Mouse (Mus musculus): ENCODE measurements at regions not wholly inside any gene's neighbourhood (a gene's known extent, or its start where the extent isn't known, plus 50 kb on each side); places are given as distances from the start of the nearest gene placed in this dataset.

GRCm38 (mm10) chr1:159444093-159444492, 79.5 kb upstream of the Tnr start:
- Histone ChIP-seq H3K27ac (replicated peaks) (no peak overlapping the region), H3K9ac (ENCODE audit: low read length) (no peak overlapping the region), H3K36me3 (ENCODE audit: control insufficient read depth, insufficient read depth, low read length) (no peaks in the 10 kb centered on the region), H3K9me3 (ENCODE audit: control insufficient read depth, low read length) (no peaks in the 10 kb centered on the region), H3K27me3 (ENCODE audit: control insufficient read depth, insufficient read depth, low read length) (no peaks in the 10 kb centered on the region), H3K4me1 (replicated peaks; ENCODE audit: control insufficient read depth, insufficient read depth) (no peaks in the 10 kb centered on the region), H3K4me2 (replicated peaks; ENCODE audit: low read depth) (no peak overlapping the region), H3K4me3 (ENCODE audit: low read depth, low read length) (no peak overlapping the region)
- no peak for ATAC-seq (ENCODE audit: low FRiP score, low TSS enrichment)
- TF ChIP-seq CTCF (IDR thresholded peaks at IDR 0.05; ENCODE audit: low read depth) = no peak
- 67% methylated on average over 1 of the region's 1 CpGs for WGBS
- DNase-seq (ENCODE audit: low spot score) = no peak

- Histone ChIP-seq H3K27ac (replicated peaks) (no peak overlapping the region), H3K27me3 (ENCODE audit: control insufficient read depth, insufficient read depth, low read length) (no peaks in the 10 kb centered on the region), H3K9me3 (ENCODE audit: control insufficient read depth, low read length) (no peaks in the 10 kb centered on the region), H3K4me3 (ENCODE audit: low read depth, low read length) (no peak overlapping the region), H3K4me1 (replicated peaks; ENCODE audit: control insufficient read depth, insufficient read depth) (no peaks in the 10 kb centered on the region), H3K36me3 (ENCODE audit: control insufficient read depth, insufficient read depth, low read length) (no peaks in the 10 kb centered on the region), H3K4me2 (replicated peaks; ENCODE audit: low read depth) (no peak overlapping the region), H3K9ac (ENCODE audit: low read length) (no peak overlapping the region)
- DNase-seq (ENCODE audit: low spot score) (no peak), ATAC-seq (ENCODE audit: low FRiP score, low TSS enrichment) (no peak)
- TF ChIP-seq CTCF (IDR thresholded peaks at IDR 0.05; ENCODE audit: low read depth) (no peak), EP300 (optimal IDR thresholded peaks at IDR 0.05) (no peak)
- WGBS = 53% methylated on average over 1 of the region's 1 CpGs
Observed at GRCm38 (mm10) chr1:159445465-159445864, 78.1 kb upstream of the Tnr start.

- Histone ChIP-seq H3K27me3 (ENCODE audit: control insufficient read depth, insufficient read depth, low read length) (no peaks in the 10 kb centered on the region), H3K4me3 (ENCODE audit: low read depth, low read length) (no peak overlapping the region), H3K36me3 (ENCODE audit: control insufficient read depth, insufficient read depth, low read length) (no peaks in the 10 kb centered on the region), H3K4me1 (replicated peaks; ENCODE audit: control insufficient read depth, insufficient read depth) (no peaks in the 10 kb centered on the region), H3K27ac (replicated peaks) (no peak overlapping the region), H3K9ac (ENCODE audit: low read length) (no peak overlapping the region), H3K9me3 (ENCODE audit: control insufficient read depth, low read length) (no peaks in the 10 kb centered on the region), H3K4me2 (replicated peaks; ENCODE audit: low read depth) (no peak overlapping the region)
- 80% methylated on average over 3 of the region's 3 CpGs for WGBS
- DNase-seq (ENCODE audit: low spot score) = no peak
- TF ChIP-seq EP300 (optimal IDR thresholded peaks at IDR 0.05) (no peak), CTCF (IDR thresholded peaks at IDR 0.05; ENCODE audit: low read depth) (no peak; the same call in 1 of the 2 replicates)
- ATAC-seq (ENCODE audit: low FRiP score, low TSS enrichment) = no peak
Observed at GRCm38 (mm10) chr1:159451462-159451861, 72.1 kb upstream of the Tnr start.

DNA sequence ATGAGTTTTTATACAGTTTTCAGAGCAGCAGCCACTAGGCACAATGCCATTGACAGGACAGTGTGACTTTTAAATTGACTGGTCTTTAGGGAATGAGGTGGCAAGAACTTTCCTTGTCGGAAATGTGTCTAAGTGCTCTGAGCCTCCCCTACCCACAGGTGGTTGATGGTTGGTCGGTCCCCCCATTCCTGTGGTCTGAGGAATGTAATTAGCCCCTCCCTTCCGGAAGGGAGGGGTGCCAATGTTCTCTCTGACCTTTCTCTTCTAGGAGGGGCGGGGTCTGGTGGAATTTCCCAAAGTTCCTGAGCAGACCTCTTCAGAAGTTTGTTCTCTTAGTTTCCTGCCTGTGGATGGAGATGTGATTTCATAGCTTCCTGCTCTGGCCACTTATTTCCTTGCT, 62.7 kb upstream of the Tnr start:
- no peaks in the 10 kb centered on the region for H3K36me3 ChIP-seq (ENCODE audit: control insufficient read depth, insufficient read depth, low read length)
- 63% methylated on average over 4 of the region's 4 CpGs for WGBS
- H3K27ac ChIP-seq (replicated peaks) = no peak overlapping the region
- no peaks in the 10 kb centered on the region for H3K27me3 ChIP-seq (ENCODE audit: control insufficient read depth, insufficient read depth, low read length)
- H3K4me2 ChIP-seq (replicated peaks; ENCODE audit: low read depth) = no peak overlapping the region
- H3K4me3 ChIP-seq (ENCODE audit: low read depth, low read length) = no peak overlapping the region
- H3K4me1 ChIP-seq (replicated peaks; ENCODE audit: control insufficient read depth, insufficient read depth) = no peaks in the 10 kb centered on the region
- no peaks in the 10 kb centered on the region for H3K9me3 ChIP-seq (ENCODE audit: control insufficient read depth, low read length)
- DNase-seq (ENCODE audit: low spot score) = no peak
- no peak overlapping the region for H3K9ac ChIP-seq (ENCODE audit: low read length)
- ATAC-seq (ENCODE audit: low FRiP score, low TSS enrichment) = no peak
- TF ChIP-seq CTCF (IDR thresholded peaks at IDR 0.05; ENCODE audit: low read depth) = no peak

DNA sequence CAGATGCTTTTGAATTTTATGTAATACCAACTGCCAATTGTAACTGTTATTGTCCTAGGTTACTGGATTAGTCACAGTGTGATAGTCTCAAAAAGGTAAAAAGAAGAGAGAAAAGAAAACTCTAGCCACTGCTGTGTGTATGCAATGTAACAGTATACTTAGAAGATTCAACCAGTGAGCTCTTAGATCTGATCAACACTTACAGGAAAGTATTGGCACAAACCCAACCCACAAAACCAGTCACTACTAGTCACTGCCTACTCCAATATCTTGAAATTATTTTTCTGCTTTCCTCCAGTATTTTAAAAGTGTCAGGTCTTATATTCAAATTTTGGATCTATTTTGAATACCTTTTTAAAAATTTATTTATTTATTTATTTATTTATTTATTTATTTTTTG, 52.6 kb upstream of the Tnr start:
- TF ChIP-seq CTCF (IDR thresholded peaks at IDR 0.05; ENCODE audit: low read depth) (no peak), EP300 (optimal IDR thresholded peaks at IDR 0.05) (no peak)
- no peak overlapping the region for H3K9ac ChIP-seq (ENCODE audit: low read length)
- no peak overlapping the region for H3K4me2 ChIP-seq (replicated peaks; ENCODE audit: low read depth)
- DNase-seq (ENCODE audit: low spot score) = no peak
- no peak for ATAC-seq (ENCODE audit: low FRiP score, low TSS enrichment)
- H3K27ac ChIP-seq (replicated peaks) = no peak overlapping the region
- H3K36me3 ChIP-seq (ENCODE audit: control insufficient read depth, insufficient read depth, low read length) = no peaks in the 10 kb centered on the region
- H3K4me3 ChIP-seq (ENCODE audit: low read depth, low read length) = no peak overlapping the region
- H3K9me3 ChIP-seq (ENCODE audit: control insufficient read depth, low read length) = no peaks in the 10 kb centered on the region
- H3K27me3 ChIP-seq (ENCODE audit: control insufficient read depth, insufficient read depth, low read length) = no peaks in the 10 kb centered on the region
- H3K4me1 ChIP-seq (replicated peaks; ENCODE audit: control insufficient read depth, insufficient read depth) = no peaks in the 10 kb centered on the region

All from stomach, postnatal 0 days (tissue).